Mouse (Mus musculus) liver, embryonic 16.5 days (tissue): ENCODE data around the gene Rapgef1. TPM values are rescaled to one million over a fixed set of nuclear protein-coding genes. Genes with fewer than 3 reads are reported as not detected.
"Not testable (repeated sequence)": the region's sequence is repeated elsewhere in the genome, so short reads cannot be mapped to it uniquely, and the experiment has no call there.

ENCODE experiments used
- ATAC-seq: fragments of 200-750 bp; cut with Nextera tagmentation; 2 replicates; pipeline ENCODE4 v1.8.0; 2017; ENCODE audit warnings: low read depth, mild to moderate bottlenecking, moderate number of reproducible peaks, moderate library complexity
- H3K27ac ChIP-seq: fragments of 300-500 bp; sonication (generic); 2 replicates; pipeline ENCODE4 v1.5.1; 2014; ENCODE audit warnings: mild to moderate bottlenecking, low read length
- H3K27me3 ChIP-seq: fragments of 300-500 bp; sonication (generic); 2 replicates; pipeline ENCODE4 v1.6.1; 2014; ENCODE audit warnings: low read depth, low read length, mixed read lengths; ENCODE audit not compliant: control insufficient read depth, insufficient read depth
- H3K36me3 ChIP-seq: fragments of 300-500 bp; sonication (generic); 2 replicates; pipeline ENCODE4 v1.6.1; 2014; ENCODE audit warnings: mild to moderate bottlenecking; ENCODE audit not compliant: control insufficient read depth, insufficient read depth
- H3K4me1 ChIP-seq: fragments of 300-500 bp; sonication (generic); 2 replicates; pipeline ENCODE4 v1.6.1; 2014; ENCODE audit warnings: low read depth, low read length, mixed read lengths; ENCODE audit not compliant: control insufficient read depth
- H3K4me2 ChIP-seq: fragments of 300-500 bp; sonication (generic); 2 replicates; pipeline ENCODE4 v1.6.1; 2014; ENCODE audit warnings: low read depth, low read length, mixed read lengths
- H3K4me3 ChIP-seq: fragments of 300-500 bp; sonication (generic); 2 replicates; pipeline ENCODE4 v1.5.1; 2014; ENCODE audit warnings: low read depth, mild to moderate bottlenecking, low read length
- H3K9ac ChIP-seq: fragments of 300-500 bp; sonication (generic); 2 replicates; pipeline ENCODE4 v1.6.1; 2014; ENCODE audit warnings: low read depth, low read length
- H3K9me3 ChIP-seq: fragments of 300-500 bp; sonication (generic); replicated peaks from 2 replicates; pipeline ENCODE4 v1.6.1; 2016; ENCODE audit warnings: low read length; ENCODE audit not compliant: control insufficient read depth
- WGBS: fragments of 180-500 bp; shearing (Covaris S2); extraction: QIAGEN DNeasy Blood & Tissue Kit; methylation state at CpG from one replicate; pipeline ENCODE4 v1.1.7; 2014; ENCODE audit not compliant: insufficient replicate concordance; 5-methylcytosine and 5-hydroxymethylcytosine counted together
- polyA plus RNA-seq: library from polyadenylated mRNA; unstranded; fragments of >200 nt; fragmentation: Nextera tagmentation; extraction: Ambion mirVana; gene quantifications from 2 replicates; pipeline ENCODE4 v1.2.1, GENCODE M21; 2015

The Rapgef1 gene
- polyA plus RNA-seq, 1 experiment from 2014 or later: 4.7 TPM

GRCm38 (mm10) chr2:29767976-29768709, 148.6 kb downstream of the Rapgef1 start:
- no peaks in the 10 kb centered on the region for H3K9me3 ChIP-seq
- H3K36me3 ChIP-seq: no peaks in the 10 kb centered on the region
- no peak overlapping the region for H3K9ac ChIP-seq
- no peak overlapping the region for H3K27ac ChIP-seq
- 54% methylated on average over 11 of the region's 11 CpGs for WGBS
- H3K27me3 ChIP-seq: no peaks in the 10 kb centered on the region; the same call in 1 of the 2 replicates
- no peak overlapping the region for H3K4me2 ChIP-seq
- H3K4me3 ChIP-seq: no peak overlapping the region
- ATAC-seq: no peak
- H3K4me1 ChIP-seq: peaks cover 2% of the 10 kb centered on the region; the same call in 1 of the 2 replicates

GRCm38 (mm10) chr2:29768901-29769300, 149.4 kb downstream of the Rapgef1 start:
- no peaks in the 10 kb centered on the region for H3K9me3 ChIP-seq
- no peak overlapping the region for H3K4me3 ChIP-seq
- no peaks in the 10 kb centered on the region for H3K36me3 ChIP-seq
- no peaks in the 10 kb centered on the region for H3K27me3 ChIP-seq
- no peak overlapping the region for H3K27ac ChIP-seq
- peaks cover 7% of the 10 kb centered on the region for H3K4me1 ChIP-seq
- 50% methylated on average over 9 of the region's 9 CpGs for WGBS
- ATAC-seq: no peak
- H3K9ac ChIP-seq: no peak overlapping the region
- no peak overlapping the region for H3K4me2 ChIP-seq

GRCm38 (mm10) chr2:29770162-29770561, 150.6 kb downstream of the Rapgef1 start:
- Histone ChIP-seq H3K36me3 (no peaks in the 10 kb centered on the region), H3K9ac (no peak overlapping the region), H3K27ac (no peak overlapping the region), H3K27me3 (no peaks in the 10 kb centered on the region), H3K4me2 (no peak overlapping the region), H3K4me1 (peaks cover 7% of the 10 kb centered on the region), H3K9me3 (no peaks in the 10 kb centered on the region), H3K4me3 (no peak overlapping the region)
- no peak for ATAC-seq

GRCm38 (mm10) chr2:29771611-29772461, 152.3 kb downstream of the Rapgef1 start:
- Histone ChIP-seq H3K4me3 (no peak overlapping the region), H3K9me3 (no peaks in the 10 kb centered on the region), H3K4me2 (no peak overlapping the region), H3K27me3 (no peaks in the 10 kb centered on the region), H3K4me1 (peaks cover 7% of the 10 kb centered on the region), H3K27ac (peak overlapping the region; percentile 51), H3K9ac (no peak overlapping the region), H3K36me3 (no peaks in the 10 kb centered on the region)
- ATAC-seq: 0 out of 2 replicates have a peak, but pooled peaks have one; percentile 32
- WGBS: 34% methylated on average over 8 of the region's 8 CpGs

GRCm38 (mm10) chr2:29773323-29773722, 153.8 kb downstream of the Rapgef1 start:
- peak; percentile 43 for ATAC-seq

GRCm38 (mm10) chr2:29781256-29781655, 161.7 kb downstream of the Rapgef1 start:
- H3K9ac ChIP-seq, H3K27ac ChIP-seq, H3K4me1 ChIP-seq, H3K4me3 ChIP-seq, H3K27me3 ChIP-seq, H3K9me3 ChIP-seq, H3K4me2 ChIP-seq, ATAC-seq: not testable (repeated sequence)
- WGBS: 93% methylated on average over 2 of the region's 2 CpGs
- H3K36me3 ChIP-seq: peaks cover 55% of the 10 kb centered on the region

More at GRCm38 (mm10) chr2:29773323-29773722, 153.8 kb downstream of the Rapgef1 start:
- Histone ChIP-seq H3K36me3 (peaks cover 8% of the 10 kb centered on the region), H3K9ac (no peak overlapping the region), H3K27ac (no peak overlapping the region; the same call in 1 of the 2 replicates), H3K27me3 (no peaks in the 10 kb centered on the region), H3K9me3 (no peaks in the 10 kb centered on the region), H3K4me1 (peaks cover 7% of the 10 kb centered on the region), H3K4me3 (no peak overlapping the region), H3K4me2 (no peak overlapping the region)
- 33% methylated on average over 4 of the region's 4 CpGs for WGBS

- Histone ChIP-seq H3K27me3 (no peaks in the 10 kb centered on the region), H3K4me1 (peaks cover 13% of the 10 kb centered on the region), H3K9me3 (peaks cover 3% of the 10 kb centered on the region; the same call in 1 of the 2 replicates), H3K4me3 (no peak overlapping the region), H3K27ac (no peak overlapping the region), H3K9ac (no peak overlapping the region), H3K36me3 (peaks cover 42% of the 10 kb centered on the region), H3K4me2 (no peak overlapping the region)
- no peak for ATAC-seq
- WGBS: 54% methylated on average over 4 of the region's 4 CpGs
These were observed 164.8 kb downstream of the Rapgef1 start for GRCm38 (mm10) chr2:29784290-29784689.

GRCm38 (mm10) chr2:29787104-29787917, 167.8 kb downstream of the Rapgef1 start, which contains the start of gene Coq4:
Gene Coq4 (plus strand): TSS chr2:29787493.
- ATAC-seq: peak; percentile 90
- peaks cover 21% of the 10 kb centered on the region for H3K36me3 ChIP-seq
- WGBS: 1% methylated on average over 31 of the region's 31 CpGs

More at GRCm38 (mm10) chr2:29787104-29787917, 167.8 kb downstream of the Rapgef1 start, which contains the start of gene Coq4:
- H3K4me1 ChIP-seq: peaks cover 13% of the 10 kb centered on the region
- no peaks in the 10 kb centered on the region for H3K27me3 ChIP-seq
- H3K27ac ChIP-seq: peak within 1 kb of the TSS; percentile 73
- no peaks in the 10 kb centered on the region for H3K9me3 ChIP-seq
- peak within 1 kb of the TSS; percentile 79 for H3K4me3 ChIP-seq
- peak within 1 kb of the TSS; percentile 95 for H3K4me2 ChIP-seq
- peak within 1 kb of the TSS; percentile 72 for H3K9ac ChIP-seq
